Mouse (Mus musculus): Measurements from ENCODE around the gene Gm6583. TPM values are rescaled to one million over a fixed set of nuclear protein-coding genes. Genes with fewer than 3 reads are reported as not detected.

The Gm6583 gene
- polyA plus RNA-seq, 1 experiment from 2014 or later: 0.12 TPM

DNA sequence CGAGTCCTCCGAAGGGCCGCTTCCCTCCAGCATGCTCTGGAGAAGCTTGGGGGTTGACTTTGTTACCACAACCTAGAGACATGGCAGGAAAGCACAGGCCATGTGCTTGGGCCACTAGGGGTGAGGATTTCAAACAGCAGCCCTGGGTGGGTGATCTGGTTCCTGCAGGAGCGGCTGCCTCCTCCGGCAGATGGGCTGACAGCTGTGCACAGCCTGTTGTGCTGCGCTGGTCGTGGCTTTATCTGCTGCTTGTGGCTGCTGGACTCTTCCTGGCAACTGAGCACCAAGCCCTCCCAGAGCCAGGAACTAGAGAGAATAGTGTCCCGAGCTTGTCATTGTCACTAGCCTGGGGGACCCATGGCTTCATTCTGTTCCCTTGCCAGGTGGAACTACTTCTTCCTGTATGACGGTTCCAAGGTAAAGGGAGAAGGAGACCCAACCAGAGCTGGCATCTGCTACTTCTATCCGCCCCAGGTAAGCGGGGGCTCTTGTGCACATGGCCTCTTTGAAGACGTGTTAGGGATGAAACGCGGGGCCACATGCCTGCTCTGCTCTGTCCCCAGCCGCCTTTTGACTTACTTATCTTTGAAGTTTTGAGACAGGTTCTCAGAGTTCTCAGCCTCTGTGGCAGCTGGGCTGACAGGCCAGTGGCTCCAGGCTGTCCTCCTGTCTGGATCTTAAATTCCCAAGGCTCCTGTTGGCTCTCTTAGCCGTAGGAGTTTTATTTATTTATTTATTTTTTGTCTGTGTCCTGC, 9.4 kb downstream of the Gm6583 start:
- no peaks in the 10 kb centered on the region for H3K27me3 ChIP-seq (replicated peaks; ENCODE audit: control insufficient read depth, insufficient read depth, low read length)
- H3K4me1 ChIP-seq (replicated peaks; ENCODE audit: control insufficient read depth, insufficient read depth, low read length): peaks cover 3% of the 10 kb centered on the region; the same call in 1 of the 2 replicates
- 72% methylated on average over 16 of the region's 16 CpGs for WGBS
- H3K27ac ChIP-seq (ENCODE audit: low read depth, low read length): no peak overlapping the region
- H3K9ac ChIP-seq (ENCODE audit: low read depth, low read length): no peak overlapping the region
- H3K9me3 ChIP-seq (ENCODE audit: control insufficient read depth): no peaks in the 10 kb centered on the region
- H3K4me2 ChIP-seq (replicated peaks; ENCODE audit: low read depth): peak overlapping the region; percentile 51
- TF ChIP-seq CTCF (IDR thresholded peaks at IDR 0.05; ENCODE audit: low read depth): no peak
- no peak for ATAC-seq
- H3K36me3 ChIP-seq (ENCODE audit: control insufficient read depth, insufficient read depth): peaks cover 49% of the 10 kb centered on the region
- no peak overlapping the region; the same call in 1 of the 2 replicates for H3K4me3 ChIP-seq (ENCODE audit: low read depth, low read length)

GRCm38 (mm10) chr5:112344092-112344960, 11.5 kb downstream of the Gm6583 start:
- H3K27ac ChIP-seq (ENCODE audit: low read depth, low read length): peak overlapping the region; percentile 88
- ATAC-seq: peak; percentile 84
- peak overlapping the region; percentile 4; the same call in 1 of the 2 replicates for H3K4me3 ChIP-seq (ENCODE audit: low read depth, low read length)
- WGBS: 46% methylated on average over 6 of the region's 6 CpGs
- no peaks in the 10 kb centered on the region for H3K27me3 ChIP-seq (replicated peaks; ENCODE audit: control insufficient read depth, insufficient read depth, low read length)
- H3K9me3 ChIP-seq (ENCODE audit: control insufficient read depth): no peaks in the 10 kb centered on the region
- H3K4me1 ChIP-seq (replicated peaks; ENCODE audit: control insufficient read depth, insufficient read depth, low read length): peaks cover 3% of the 10 kb centered on the region; the same call in 1 of the 2 replicates
- H3K9ac ChIP-seq (ENCODE audit: low read depth, low read length): no peak overlapping the region
- no peak for TF ChIP-seq CTCF (IDR thresholded peaks at IDR 0.05; ENCODE audit: low read depth)
- H3K36me3 ChIP-seq (ENCODE audit: control insufficient read depth, insufficient read depth): peaks cover 35% of the 10 kb centered on the region
- H3K4me2 ChIP-seq (replicated peaks; ENCODE audit: low read depth): peak overlapping the region; percentile 77

GRCm38 (mm10) chr5:112343205-112343595, 12.6 kb downstream of the Gm6583 start:
- H3K27me3 ChIP-seq (replicated peaks; ENCODE audit: control insufficient read depth, insufficient read depth, low read length): no peaks in the 10 kb centered on the region
- ATAC-seq: peak; percentile 70
- H3K9ac ChIP-seq (ENCODE audit: low read depth, low read length): peak overlapping the region; percentile 76
- peak overlapping the region; percentile 78 for H3K4me3 ChIP-seq (ENCODE audit: low read depth, low read length)
- TF ChIP-seq CTCF (IDR thresholded peaks at IDR 0.05; ENCODE audit: low read depth): no peak
- peaks cover 3% of the 10 kb centered on the region; the same call in 1 of the 2 replicates for H3K4me1 ChIP-seq (replicated peaks; ENCODE audit: control insufficient read depth, insufficient read depth, low read length)
- H3K27ac ChIP-seq (ENCODE audit: low read depth, low read length): peak overlapping the region; percentile 88
- under 1% methylated on average over 24 of the region's 24 CpGs for whole genome bisulfite sequencing
- peak overlapping the region; percentile 77 for H3K4me2 ChIP-seq (replicated peaks; ENCODE audit: low read depth)
- H3K36me3 ChIP-seq (ENCODE audit: control insufficient read depth, insufficient read depth): peaks cover 32% of the 10 kb centered on the region
- H3K9me3 ChIP-seq (ENCODE audit: control insufficient read depth): no peaks in the 10 kb centered on the region

- H3K9me3 ChIP-seq (ENCODE audit: control insufficient read depth): no peaks in the 10 kb centered on the region
- H3K27me3 ChIP-seq (replicated peaks; ENCODE audit: control insufficient read depth, insufficient read depth, low read length): no peaks in the 10 kb centered on the region
- ATAC-seq: peak; percentile 59
- H3K9ac ChIP-seq (ENCODE audit: low read depth, low read length): peak within 1 kb of the TSS; percentile 76
- H3K36me3 ChIP-seq (ENCODE audit: control insufficient read depth, insufficient read depth): peaks cover 33% of the 10 kb centered on the region
- H3K4me1 ChIP-seq (replicated peaks; ENCODE audit: control insufficient read depth, insufficient read depth, low read length): peaks cover 3% of the 10 kb centered on the region; the same call in 1 of the 2 replicates
- 2% methylated on average over 62 of the region's 64 CpGs for WGBS
- H3K27ac ChIP-seq (ENCODE audit: low read depth, low read length): peak within 1 kb of the TSS; percentile 88
- H3K4me2 ChIP-seq (replicated peaks; ENCODE audit: low read depth): peak within 1 kb of the TSS; percentile 77
- peak within 1 kb of the TSS; percentile 78 for H3K4me3 ChIP-seq (ENCODE audit: low read depth, low read length)
- peak; percentile 42 for TF ChIP-seq CTCF (IDR thresholded peaks at IDR 0.05; ENCODE audit: low read depth)
Measured at GRCm38 (mm10) chr5:112342463-112343204, 13.2 kb downstream of the Gm6583 start, which contains the start of the genes Srrd and Hps4. TSS of gene Srrd (minus strand) at chr5:112343040. TSS of gene Hps4 (plus strand) at chr5:112343083.

- peak; percentile 46 for TF ChIP-seq CTCF (IDR thresholded peaks at IDR 0.05; ENCODE audit: low read depth)
- H3K27me3 ChIP-seq (replicated peaks; ENCODE audit: control insufficient read depth, insufficient read depth, low read length): no peaks in the 10 kb centered on the region
- H3K9ac ChIP-seq (ENCODE audit: low read depth, low read length): no peak overlapping the region
- H3K4me1 ChIP-seq (replicated peaks; ENCODE audit: control insufficient read depth, insufficient read depth, low read length): peaks cover 3% of the 10 kb centered on the region; the same call in 1 of the 2 replicates
- no peak overlapping the region for H3K4me3 ChIP-seq (ENCODE audit: low read depth, low read length)
- WGBS: 55% methylated on average over 7 of the region's 7 CpGs
- no peak overlapping the region for H3K4me2 ChIP-seq (replicated peaks; ENCODE audit: low read depth)
- no peaks in the 10 kb centered on the region for H3K9me3 ChIP-seq (ENCODE audit: control insufficient read depth)
- no peak overlapping the region for H3K27ac ChIP-seq (ENCODE audit: low read depth, low read length)
- peaks cover 52% of the 10 kb centered on the region for H3K36me3 ChIP-seq (ENCODE audit: control insufficient read depth, insufficient read depth)
- ATAC-seq: no peak
Measured at GRCm38 (mm10) chr5:112339215-112339614, 16.6 kb downstream of the Gm6583 start.
